Mouse (Mus musculus): ENCODE measurements around the gene Helz.

DNA sequence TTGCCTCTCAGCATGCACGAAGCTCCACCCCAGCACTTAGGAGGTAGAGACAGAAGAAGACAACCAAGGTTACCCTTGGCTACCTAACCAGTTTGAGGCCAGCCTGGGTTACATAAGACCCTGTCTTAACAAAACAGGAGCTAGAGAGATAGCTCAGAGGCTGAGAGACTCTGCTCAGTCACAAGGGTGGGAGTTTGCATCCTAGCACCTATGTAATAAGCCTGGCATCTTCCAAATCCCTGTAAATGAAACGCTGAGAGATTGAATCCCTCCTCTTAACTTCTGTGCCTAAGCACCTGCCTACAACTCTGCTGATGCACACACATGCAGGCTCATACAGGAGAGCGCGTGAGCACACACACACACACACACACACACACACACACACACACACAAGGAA, 112.7 kb downstream of the Helz start:
- no peak for TF ChIP-seq CTCF (IDR thresholded peaks at IDR 0.05; ENCODE audit: insufficient read depth, low read length)
- no peak for TF ChIP-seq POLR2A (IDR thresholded peaks at IDR 0.05; ENCODE audit: borderline replicate concordance, extremely low read depth, low read depth, low read length)
